Mouse (Mus musculus): ENCODE results near the gene 4930539E08Rik.
A peak's percentile ranks its signal among the peaks of the same experiment; 100 is the strongest.

The 4930539E08Rik gene

GRCm38 (mm10) chr17:28855166-28855885 is 59.8 kb downstream of the 4930539E08Rik start:
- peak; percentile 75 for DNase-seq (ENCODE audit: low spot score)

- DNase-seq (ENCODE audit: low spot score), result no peak
Observed at GRCm38 (mm10) chr17:28854377-28854776, 60.7 kb downstream of the 4930539E08Rik start.

DNA sequence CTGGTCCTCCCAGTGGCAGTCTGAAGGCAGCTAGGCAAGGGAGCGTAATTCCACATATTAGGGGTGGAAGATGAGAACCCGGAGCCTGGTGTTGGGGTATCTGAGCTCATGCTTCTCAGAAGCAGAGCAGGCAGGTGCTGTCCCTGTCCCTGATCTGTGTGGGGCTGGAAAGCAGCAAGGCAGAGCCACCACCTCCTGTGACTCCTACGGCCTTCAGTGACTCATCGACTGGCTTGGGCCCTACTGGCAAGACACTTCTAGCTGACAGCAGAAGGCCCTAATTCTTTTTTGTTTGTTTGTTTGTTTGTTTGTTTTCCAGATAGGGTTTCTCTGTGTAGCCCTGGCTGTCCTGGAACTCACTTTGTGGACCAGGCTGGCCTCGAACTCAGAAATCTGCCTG is 64.6 kb downstream of the 4930539E08Rik start:
- no peak for DNase-seq (ENCODE audit: low spot score)

GRCm38 (mm10) chr17:28846974-28847617 is 68.0 kb downstream of the 4930539E08Rik start:
- DNase-seq (ENCODE audit: low spot score), result no peak
